Mouse (Mus musculus) myocyte (in vitro differentiated cells): ENCODE measurements around the gene Kansl2. TPM values are rescaled to one million over a fixed set of nuclear protein-coding genes. Genes with fewer than 3 reads are reported as not detected.

ENCODE experiments used
- H3K27me3 ChIP-seq: one replicate; pipeline ENCODE4 v1.6.1; 2011; ENCODE audit not compliant: control insufficient read depth, insufficient read depth, insufficient read length
- H3K36me3 ChIP-seq: one replicate; pipeline ENCODE4 v1.6.1; 2011; ENCODE audit not compliant: control insufficient read depth, insufficient read depth
- H3K4me2 ChIP-seq: one replicate; pipeline ENCODE4 v1.6.1; 2011; ENCODE audit warnings: low read depth, control low read depth
- H3K4me3 ChIP-seq: one replicate; pipeline ENCODE4 v1.5.1; 2011; ENCODE audit warnings: mild to moderate bottlenecking, control low read depth, moderate library complexity
- H3K79me2 ChIP-seq: one replicate; pipeline ENCODE4 v1.6.1; 2011; ENCODE audit not compliant: control insufficient read depth, insufficient read depth
- H3ac ChIP-seq: one replicate; pipeline ENCODE4 v1.6.1; 2011; ENCODE audit not compliant: control insufficient read depth, insufficient read length
- CEBPB ChIP-seq: IDR thresholded peaks from 2 replicates; pipeline ENCODE4 v1.6.1; 2011; ENCODE audit warnings: mild to moderate bottlenecking, moderate library complexity; ENCODE audit not compliant: poor library complexity, insufficient read depth, severe bottlenecking
- E2F4 ChIP-seq: IDR thresholded peaks from one replicate; pipeline ENCODE4 v1.6.1; 2011; ENCODE audit warnings: mild to moderate bottlenecking, control low read depth, moderate library complexity; ENCODE audit not compliant: insufficient read depth
- MAX ChIP-seq: IDR thresholded peaks from one replicate; pipeline ENCODE4 v1.6.1; 2011; ENCODE audit warnings: low read depth, mild to moderate bottlenecking, control low read depth
- MYOD1 ChIP-seq, 3 experiments: IDR thresholded peaks; one replicate each; pipeline ENCODE4 v1.6.1; 2011; ENCODE audit warnings: control low read depth in 2 of 3, low read depth in 2 of 3, mild to moderate bottlenecking in 2 of 3, moderate library complexity in 1 of 3; ENCODE audit not compliant: insufficient read length in 2 of 3, control insufficient read depth in 1 of 3
- MYOG ChIP-seq, 3 experiments: IDR thresholded peaks; one replicate each; pipeline ENCODE4 v1.6.1; 2011; ENCODE audit warnings: control low read depth in 2 of 3, low read depth in 2 of 3, mild to moderate bottlenecking in 2 of 3; ENCODE audit not compliant: insufficient read length in 2 of 3, control insufficient read depth in 1 of 3, insufficient read depth in 1 of 3
- POLR2A ChIP-seq: IDR thresholded peaks from one replicate; pipeline ENCODE4 v1.6.1; 2011; ENCODE audit warnings: low read depth, mild to moderate bottlenecking, control low read depth, moderate library complexity; ENCODE audit not compliant: insufficient read length
- POLR2AphosphoS2 ChIP-seq: IDR thresholded peaks from one replicate; pipeline ENCODE4 v1.6.1; 2011; ENCODE audit warnings: low read depth, control low read depth; ENCODE audit not compliant: insufficient read length
- REST ChIP-seq: IDR thresholded peaks from one replicate; pipeline ENCODE4 v1.6.1; 2011; ENCODE audit warnings: mild to moderate bottlenecking, control low read depth, moderate library complexity; ENCODE audit not compliant: insufficient read depth, insufficient read length
- SRF ChIP-seq: IDR thresholded peaks from one replicate; pipeline ENCODE4 v1.6.1; 2011; ENCODE audit warnings: low read depth; ENCODE audit not compliant: control insufficient read depth, insufficient read length
- TCF12 ChIP-seq: IDR thresholded peaks from one replicate; pipeline ENCODE4 v1.6.1; 2011; ENCODE audit warnings: mild to moderate bottlenecking, control low read depth; ENCODE audit not compliant: poor library complexity, insufficient read depth, severe bottlenecking
- TCF3 ChIP-seq: IDR thresholded peaks from one replicate; pipeline ENCODE4 v1.6.1; 2011; ENCODE audit warnings: low read depth, control low read depth; ENCODE audit not compliant: insufficient read length
- USF1 ChIP-seq: IDR thresholded peaks from one replicate; pipeline ENCODE4 v1.6.1; 2011; ENCODE audit warnings: low read depth, mild to moderate bottlenecking, control low read depth, moderate library complexity
- polyA plus RNA-seq: library from polyadenylated mRNA; unstranded; fragments of >200 nt; fragmentation: generic; extraction: Trizol; gene quantifications from one replicate; pipeline ENCODE4 v1.2.1, GENCODE M21; 2012; ENCODE audit warnings: missing spikeins

Kansl2 gene
- polyA plus RNA-seq, 1 experiment = 109 TPM

- Histone ChIP-seq H3K4me3 (no peak overlapping the region), H3ac (no peak overlapping the region), H3K79me2 (no peaks in the 10 kb centered on the region), H3K4me2 (no peak overlapping the region), H3K36me3 (peaks cover 9% of the 10 kb centered on the region), H3K27me3 (no peaks in the 10 kb centered on the region)
- no peak for TF ChIP-seq CEBPB
- TF ChIP-seq TCF12 = no peak
- no peak for TF ChIP-seq MYOG (IDR thresholded peaks at IDR 0.05; ENCODE audit: control insufficient read depth in 1 of 3, insufficient read depth in 1 of 3, insufficient read length in 2 of 3, low read depth in 2 of 3)
Measured at GRCm38 (mm10) chr15:98511386-98511928, 22.6 kb downstream of the Kansl2 start.

DNA sequence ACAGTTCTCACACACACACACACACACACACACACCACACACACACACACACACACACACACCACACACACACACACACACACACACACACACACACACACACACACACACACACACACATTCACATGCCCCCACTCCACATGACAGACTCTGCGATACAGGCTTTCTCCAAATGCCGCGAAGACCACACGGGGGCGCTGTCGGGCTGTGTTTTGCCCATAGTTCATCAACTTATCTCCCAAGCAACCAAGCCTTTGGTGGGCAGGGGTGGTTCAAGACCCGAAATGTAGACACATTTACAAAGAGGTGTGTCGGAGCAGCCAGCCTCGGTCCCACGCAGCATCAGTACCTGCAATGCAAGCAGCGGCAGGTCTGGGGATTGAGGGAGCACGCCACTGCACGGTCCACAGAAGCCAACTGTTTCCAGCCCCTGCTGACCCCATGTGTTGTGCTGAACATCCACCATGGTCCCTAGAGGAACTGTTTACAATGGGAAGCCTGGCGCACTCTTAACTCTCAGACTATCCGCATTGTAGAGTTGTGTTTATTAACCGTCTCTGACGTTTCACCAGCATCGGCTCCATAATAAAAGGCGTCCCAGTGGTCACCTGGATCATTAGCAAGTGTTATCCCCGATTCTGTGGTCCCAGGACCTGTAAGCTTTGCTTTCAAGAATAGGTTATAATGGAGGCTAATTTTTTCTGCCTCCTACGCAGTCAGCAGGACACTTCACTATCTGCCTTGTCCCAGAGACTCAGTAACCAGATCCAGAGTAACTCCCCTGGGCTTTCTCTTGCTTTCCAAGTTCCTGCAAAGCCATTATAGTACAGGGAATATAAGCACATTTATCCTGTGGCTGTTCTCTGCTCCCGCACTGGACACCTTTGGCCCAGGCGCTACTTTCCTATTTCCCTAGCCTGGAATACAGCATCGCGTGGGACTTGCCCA is 23.4 kb downstream of the Kansl2 start:
- Histone ChIP-seq H3K27me3 (no peaks in the 10 kb centered on the region), H3K36me3 (peaks cover 7% of the 10 kb centered on the region), H3K4me2 (peak overlapping the region; percentile 5), H3K79me2 (no peaks in the 10 kb centered on the region), H3ac (no peak overlapping the region), H3K4me3 (no peak overlapping the region)
- TF ChIP-seq REST (no peak), MYOG (IDR thresholded peaks at IDR 0.05; ENCODE audit: control insufficient read depth in 1 of 3, insufficient read depth in 1 of 3, insufficient read length in 2 of 3, low read depth in 2 of 3) (peak in 1 of 3 experiments; percentile 9)

DNA sequence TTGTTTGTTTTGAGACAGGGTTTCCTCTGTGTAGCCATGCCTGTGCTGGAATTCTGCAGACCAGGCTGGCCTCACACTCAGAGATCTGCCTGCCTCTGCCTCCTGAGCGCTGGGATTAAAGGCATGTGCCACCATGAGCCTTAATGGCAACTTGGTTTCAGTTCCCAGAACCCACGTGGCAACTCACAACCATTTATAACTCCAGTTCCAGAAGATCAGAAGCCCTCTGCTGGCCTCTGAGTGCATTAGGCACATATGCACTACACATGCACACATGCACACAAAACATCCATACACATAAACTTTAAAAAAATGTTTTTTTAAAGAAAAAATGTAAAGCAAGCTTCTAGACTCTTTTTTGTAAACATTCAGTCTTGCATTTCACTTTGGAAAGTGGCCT is 24.7 kb downstream of the Kansl2 start:
- no peak overlapping the region for H3K4me2 ChIP-seq
- TF ChIP-seq REST = no peak
- no peak for TF ChIP-seq POLR2A
- no peak for TF ChIP-seq MYOD1 (IDR thresholded peaks at IDR 0.05; ENCODE audit: control insufficient read depth in 1 of 3, insufficient read length in 2 of 3, low read depth in 2 of 3)
- H3K4me3 ChIP-seq = no peak overlapping the region
- H3K36me3 ChIP-seq = no peaks in the 10 kb centered on the region
- H3K27me3 ChIP-seq = no peaks in the 10 kb centered on the region
- H3K79me2 ChIP-seq = no peaks in the 10 kb centered on the region
- H3ac ChIP-seq = no peak overlapping the region

GRCm38 (mm10) chr15:98507321-98507720 is 26.7 kb downstream of the Kansl2 start:
- H3K36me3 ChIP-seq = no peaks in the 10 kb centered on the region

GRCm38 (mm10) chr15:98506253-98506957 is 27.7 kb downstream of the Kansl2 start:
- no peak overlapping the region for H3ac ChIP-seq
- TF ChIP-seq E2F4 = no peak
- no peak for TF ChIP-seq MYOD1 (IDR thresholded peaks at IDR 0.05; ENCODE audit: control insufficient read depth in 1 of 3, insufficient read length in 2 of 3, low read depth in 2 of 3)
- no peak for TF ChIP-seq USF1
- TF ChIP-seq REST = no peak
- no peak for TF ChIP-seq TCF12
- no peak for TF ChIP-seq POLR2AphosphoS2
- TF ChIP-seq MYOG (IDR thresholded peaks at IDR 0.05; ENCODE audit: control insufficient read depth in 1 of 3, insufficient read depth in 1 of 3, insufficient read length in 2 of 3, low read depth in 2 of 3) = no peak
- no peak for TF ChIP-seq CEBPB
- TF ChIP-seq SRF = no peak
- no peak for TF ChIP-seq POLR2A
- TF ChIP-seq TCF3 = no peak
- no peak for TF ChIP-seq MAX
- H3K27me3 ChIP-seq = no peaks in the 10 kb centered on the region
- no peak overlapping the region for H3K4me2 ChIP-seq
- no peaks in the 10 kb centered on the region for H3K79me2 ChIP-seq
- no peaks in the 10 kb centered on the region for H3K36me3 ChIP-seq
- no peak overlapping the region for H3K4me3 ChIP-seq

More at GRCm38 (mm10) chr15:98507321-98507720, 26.7 kb downstream of the Kansl2 start:
- TF ChIP-seq USF1 (no peak), E2F4 (no peak), CEBPB (no peak), TCF3 (no peak), TCF12 (no peak), POLR2A (no peak)
- Histone ChIP-seq H3ac (no peak overlapping the region), H3K4me3 (no peak overlapping the region), H3K4me2 (no peak overlapping the region), H3K79me2 (no peaks in the 10 kb centered on the region), H3K27me3 (no peaks in the 10 kb centered on the region)
